Mouse (Mus musculus) embryonic facial prominence, embryonic 12.5 days (tissue): Measurements from ENCODE around the gene BC024978. TPM values are rescaled to one million over a fixed set of nuclear protein-coding genes. Genes with fewer than 3 reads are reported as not detected.

Experiments
- ATAC-seq: fragments of 200-750 bp; cut with Nextera tagmentation; 2 replicates; pipeline ENCODE4 v1.8.0; 2017; ENCODE audit not compliant: insufficient number of reproducible peaks, insufficient read depth, low FRiP score, low TSS enrichment
- H3K27ac ChIP-seq: fragments of 300-500 bp; sonication (generic); 2 replicates; pipeline ENCODE4 v1.5.1; 2016; ENCODE audit warnings: mild to moderate bottlenecking
- H3K27me3 ChIP-seq: fragments of 300-500 bp; sonication (generic); 2 replicates; pipeline ENCODE4 v1.6.1; 2016; ENCODE audit warnings: mild to moderate bottlenecking, moderate library complexity
- H3K36me3 ChIP-seq: fragments of 300-500 bp; sonication (generic); 2 replicates; pipeline ENCODE4 v1.6.1; 2016; ENCODE audit warnings: mild to moderate bottlenecking
- H3K4me1 ChIP-seq: fragments of 300-500 bp; sonication (generic); 2 replicates; pipeline ENCODE4 v1.6.1; 2016
- H3K4me2 ChIP-seq: fragments of 300-500 bp; sonication (generic); replicated peaks from 2 replicates; pipeline ENCODE4 v1.6.1; 2016; ENCODE audit warnings: mild to moderate bottlenecking, moderate library complexity
- H3K4me3 ChIP-seq: fragments of 300-500 bp; sonication (generic); 2 replicates; pipeline ENCODE4 v1.5.1; 2016; ENCODE audit warnings: mild to moderate bottlenecking
- H3K9ac ChIP-seq: fragments of 300-500 bp; sonication (generic); 2 replicates; pipeline ENCODE4 v1.6.1; 2016; ENCODE audit warnings: mild to moderate bottlenecking, moderate library complexity
- H3K9me3 ChIP-seq: fragments of 300-500 bp; sonication (generic); 2 replicates; pipeline ENCODE4 v1.6.1; 2016; ENCODE audit warnings: mild to moderate bottlenecking, moderate library complexity
- WGBS: fragments of 180-500 bp; shearing (Covaris S2); methylation state at CpG from one replicate; pipeline ENCODE4 v1.1.7; 2016; 5-methylcytosine and 5-hydroxymethylcytosine counted together
- polyA plus RNA-seq: library from polyadenylated mRNA; unstranded; fragments of >200 nt; fragmentation: Nextera tagmentation; extraction: Ambion mirVana; gene quantifications from 2 replicates; pipeline ENCODE4 v1.2.1, GENCODE M21; 2016

Gene BC024978
- polyA plus RNA-seq, 1 experiment from 2014 or later, result 4.7 TPM

DNA sequence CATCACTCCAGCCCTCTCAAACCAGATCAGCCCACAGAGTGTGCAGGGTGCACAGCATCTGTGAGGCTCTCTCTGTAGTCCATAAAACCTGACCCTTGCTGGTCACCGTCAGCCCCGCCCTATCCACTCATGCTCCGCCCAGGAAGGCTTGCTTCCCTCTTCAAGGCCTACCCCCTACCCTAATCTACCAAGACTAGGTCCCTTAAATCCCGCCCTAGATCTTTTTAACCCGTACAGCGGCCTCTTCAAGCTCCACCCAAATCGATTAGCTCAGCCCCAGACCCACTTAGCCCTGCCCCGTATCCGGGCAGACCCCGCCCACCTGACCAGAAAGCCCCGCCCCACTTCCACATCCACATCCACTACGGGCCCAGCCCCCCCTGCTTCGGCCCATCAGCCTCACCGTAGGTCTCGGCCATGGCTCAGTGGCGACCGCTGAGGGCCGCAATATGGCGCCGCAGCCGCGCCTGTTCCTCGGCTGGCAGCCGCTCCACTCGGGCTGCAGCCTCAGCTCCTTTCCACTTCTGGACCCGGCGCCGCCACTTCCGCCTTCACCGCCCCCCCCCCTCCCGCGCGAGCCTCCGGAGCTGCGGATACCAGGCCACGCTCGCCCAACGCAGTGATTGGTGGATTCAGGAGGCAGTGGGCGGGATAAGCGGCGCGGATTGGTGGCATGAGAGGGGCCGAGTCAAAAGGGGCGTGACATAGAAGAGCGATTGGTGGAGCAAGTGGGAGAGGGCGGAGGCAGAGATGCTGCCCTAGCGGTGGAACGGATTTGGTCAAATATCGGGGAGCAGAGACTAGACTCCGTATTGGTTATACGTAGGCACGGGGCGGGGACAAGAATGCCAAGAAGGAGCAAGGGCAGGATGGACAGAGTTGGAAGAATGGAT is 17.0 kb upstream of the BC024978 start, which contains the start of gene Rab4b:
Gene Rab4b, minus strand, starts transcription at position 573 of the 893 bp plus-strand sequence.
- Histone ChIP-seq H3K4me3 (peak within 1 kb of the TSS; percentile 60), H3K9ac (peak within 1 kb of the TSS; percentile 47), H3K36me3 (peaks cover 12% of the 10 kb centered on the region; the same call in 1 of the 2 replicates), H3K4me1 (peaks cover 10% of the 10 kb centered on the region; the same call in 1 of the 2 replicates), H3K27ac (peak within 1 kb of the TSS; percentile 93), H3K4me2 (peak within 1 kb of the TSS; percentile 50), H3K27me3 (no peaks in the 10 kb centered on the region), H3K9me3 (no peaks in the 10 kb centered on the region)
- WGBS, result under 1% methylated on average over 53 of the region's 53 CpGs
- peak; percentile 95 for ATAC-seq

DNA sequence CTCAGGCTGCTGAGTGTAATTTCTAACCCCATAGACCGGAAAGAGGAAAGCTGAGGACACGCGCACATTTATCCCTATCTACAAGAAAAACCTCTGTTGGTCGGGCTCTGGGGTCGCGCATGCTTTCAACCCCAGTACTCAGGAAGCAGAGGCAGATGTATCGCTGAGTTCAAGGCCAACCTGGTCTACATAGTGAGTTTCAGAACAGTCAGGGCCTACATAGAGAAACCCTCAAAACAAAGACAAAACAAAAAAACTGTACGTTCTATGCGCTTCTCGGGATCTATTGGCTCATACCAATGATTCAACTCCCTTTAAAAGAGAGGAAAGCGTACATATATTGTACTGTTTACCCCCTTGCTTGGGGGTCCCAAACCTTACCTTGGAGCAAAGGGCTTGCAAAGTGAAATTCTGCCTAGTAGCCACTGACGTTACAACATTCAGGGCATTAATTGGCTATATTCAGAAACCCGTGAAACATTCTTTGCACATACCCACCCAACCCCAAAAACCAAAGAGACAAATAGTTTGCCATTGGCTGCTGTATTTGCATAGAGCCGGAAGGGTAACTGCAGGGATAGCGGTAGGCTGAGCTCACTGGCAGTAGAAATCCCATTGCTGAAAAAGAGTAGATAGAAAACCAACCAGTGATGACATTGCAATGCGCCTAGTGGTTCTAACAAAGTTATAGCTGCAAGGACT is 16.2 kb upstream of the BC024978 start:
- Histone ChIP-seq H3K27ac (peak overlapping the region; percentile 71), H3K4me1 (peaks cover 10% of the 10 kb centered on the region; the same call in 1 of the 2 replicates), H3K9ac (peak overlapping the region; percentile 5; the same call in 1 of the 2 replicates), H3K36me3 (peaks cover 10% of the 10 kb centered on the region; the same call in 1 of the 2 replicates), H3K9me3 (no peaks in the 10 kb centered on the region), H3K4me3 (peak overlapping the region; percentile 60), H3K27me3 (no peaks in the 10 kb centered on the region), H3K4me2 (peak overlapping the region; percentile 47)
- 49% methylated on average over 16 of the region's 16 CpGs for WGBS
- no peak for ATAC-seq

DNA sequence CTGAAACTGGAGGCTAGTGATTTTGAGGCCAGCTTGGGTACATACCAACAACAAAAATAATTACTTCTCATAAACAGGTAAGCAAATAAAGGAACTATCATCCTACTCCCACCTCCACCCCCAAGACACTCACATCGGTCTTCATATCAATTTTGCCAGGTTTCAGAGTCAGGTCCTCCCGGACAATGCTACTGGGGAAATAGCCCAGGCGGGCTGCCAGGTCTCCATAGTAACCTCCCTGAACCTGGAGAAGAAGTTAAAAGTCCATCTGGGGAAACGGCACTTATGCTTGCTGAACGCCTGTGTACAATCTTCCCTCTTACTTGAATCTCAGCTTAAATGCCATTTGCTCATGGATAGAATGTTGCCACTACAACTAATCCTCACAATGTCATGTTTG is 15.5 kb upstream of the BC024978 start:
- peaks cover 13% of the 10 kb centered on the region for H3K36me3 ChIP-seq
- 77% methylated on average over 5 of the region's 5 CpGs for WGBS
- peaks cover 10% of the 10 kb centered on the region; the same call in 1 of the 2 replicates for H3K4me1 ChIP-seq
- peak overlapping the region; percentile 47 for H3K4me2 ChIP-seq
- H3K4me3 ChIP-seq, result peak overlapping the region; percentile 60
- no peak for ATAC-seq
- H3K9me3 ChIP-seq, result no peaks in the 10 kb centered on the region
- 0 out of 2 replicates have a peak overlapping the region, but pooled peaks have one; percentile 78 for H3K27ac ChIP-seq
- H3K27me3 ChIP-seq, result no peaks in the 10 kb centered on the region
- H3K9ac ChIP-seq, result no peak overlapping the region

DNA sequence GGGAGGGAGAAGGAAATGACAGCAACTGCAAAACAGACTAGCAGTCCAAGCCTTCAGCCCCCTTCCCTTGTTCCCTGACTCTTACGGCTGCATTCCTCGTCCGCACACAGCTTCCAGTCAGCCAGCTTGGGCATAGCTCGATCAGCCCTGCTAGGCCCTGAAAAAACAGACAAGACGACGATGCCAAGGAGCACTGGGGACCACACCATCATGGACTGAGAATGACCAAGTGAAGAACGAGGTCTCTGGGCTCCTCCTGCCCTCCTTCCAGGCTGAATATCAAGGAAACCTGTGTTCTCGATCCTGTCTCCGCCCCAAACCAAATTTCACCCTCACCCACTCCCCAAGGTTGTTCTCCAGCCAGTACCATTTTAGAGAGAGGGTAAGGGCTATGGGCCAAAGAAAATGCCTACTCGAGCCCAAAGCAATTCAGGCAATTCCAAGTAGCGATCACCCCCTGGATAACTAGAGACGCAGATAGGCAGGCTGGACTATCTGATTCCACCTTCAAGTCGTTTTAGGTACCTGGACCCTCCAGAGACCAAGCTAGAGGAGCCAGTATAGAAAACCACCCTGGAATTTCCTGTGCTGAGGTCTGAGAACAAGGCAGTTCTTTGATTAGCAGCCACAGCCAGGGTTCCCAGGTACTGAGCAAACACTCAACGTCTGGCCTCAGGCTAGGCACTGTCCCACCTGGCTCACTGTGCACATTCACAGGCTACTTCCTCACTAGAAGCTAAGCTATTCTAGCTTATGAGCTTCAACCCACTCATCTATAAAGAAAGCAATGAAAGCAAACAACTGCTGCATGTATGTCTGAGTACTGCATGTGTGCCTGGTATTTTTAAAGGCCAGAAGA is 14.5 kb upstream of the BC024978 start, which contains the start of the genes Gm21983 and Mia:
Gene Gm21983, minus strand, starts transcription at position 250 of the 859 bp plus-strand sequence.
Gene Mia, minus strand, starts transcription at position 321 of the 859 bp plus-strand sequence.
- no peaks in the 10 kb centered on the region for H3K27me3 ChIP-seq
- WGBS, result 64% methylated on average over 14 of the region's 14 CpGs
- H3K4me2 ChIP-seq, result peak within 1 kb of the TSS; percentile 47
- H3K27ac ChIP-seq, result peak within 1 kb of the TSS; percentile 78
- H3K9me3 ChIP-seq, result no peaks in the 10 kb centered on the region
- peaks cover 24% of the 10 kb centered on the region for H3K36me3 ChIP-seq
- H3K4me3 ChIP-seq, result peak within 1 kb of the TSS; percentile 60
- H3K4me1 ChIP-seq, result peaks cover 10% of the 10 kb centered on the region; the same call in 1 of the 2 replicates
- no peak within 1 kb of the TSS for H3K9ac ChIP-seq
- no peak for ATAC-seq

DNA sequence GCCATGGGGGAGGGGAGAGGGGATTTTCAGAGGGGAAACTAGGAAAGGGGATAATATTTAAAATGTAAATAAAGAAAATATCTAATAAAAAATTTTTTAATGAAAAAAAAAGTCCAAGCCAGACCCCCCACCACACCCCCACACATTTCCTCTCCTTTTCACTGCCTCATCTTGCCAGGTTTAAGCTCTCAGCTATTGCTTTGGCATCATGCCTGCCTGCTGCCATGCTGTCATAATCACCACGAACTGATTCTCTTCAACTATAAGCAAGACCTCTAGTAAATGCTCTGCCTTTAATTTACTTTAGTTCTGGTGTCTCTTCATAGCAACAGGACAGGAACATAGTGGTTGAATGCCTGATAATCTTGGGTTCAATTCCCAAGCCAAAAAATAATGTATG is 13.1 kb upstream of the BC024978 start:
- no peak for ATAC-seq
- Histone ChIP-seq H3K4me2 (no peak overlapping the region), H3K9me3 (no peaks in the 10 kb centered on the region), H3K9ac (no peak overlapping the region), H3K27ac (no peak overlapping the region), H3K4me3 (no peak overlapping the region), H3K36me3 (peaks cover 38% of the 10 kb centered on the region), H3K27me3 (no peaks in the 10 kb centered on the region), H3K4me1 (peaks cover 10% of the 10 kb centered on the region; the same call in 1 of the 2 replicates)
- 79% methylated on average over 1 of the region's 1 CpGs for whole genome bisulfite sequencing

DNA sequence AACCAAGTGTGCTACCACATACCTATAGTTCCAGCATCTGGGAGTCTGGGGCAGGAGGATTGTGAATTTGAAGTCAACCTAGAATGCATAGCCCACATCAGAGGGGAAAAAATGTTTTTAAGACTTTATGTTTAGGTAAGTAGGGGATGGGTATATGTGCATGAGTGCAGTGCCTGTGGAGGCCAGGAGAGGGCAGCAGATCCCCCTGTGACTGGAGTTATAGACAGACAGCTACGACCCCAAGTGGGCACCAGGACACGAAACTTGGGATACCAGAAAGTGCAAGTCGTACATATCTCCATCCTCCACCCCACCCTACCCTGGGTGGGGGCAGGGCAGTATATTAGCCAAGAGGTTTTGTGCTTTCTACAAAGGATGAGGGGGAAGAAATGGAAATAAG is 10.6 kb upstream of the BC024978 start:
- no peaks in the 10 kb centered on the region for H3K27me3 ChIP-seq
- no peak for ATAC-seq
- H3K9ac ChIP-seq, result no peak overlapping the region
- H3K36me3 ChIP-seq, result peaks cover 62% of the 10 kb centered on the region
- H3K9me3 ChIP-seq, result no peaks in the 10 kb centered on the region
- H3K4me3 ChIP-seq, result no peak overlapping the region
- no peak overlapping the region for H3K27ac ChIP-seq
- no peaks in the 10 kb centered on the region for H3K4me1 ChIP-seq
- WGBS, result 58% methylated on average over 3 of the region's 3 CpGs
- H3K4me2 ChIP-seq, result no peak overlapping the region

DNA sequence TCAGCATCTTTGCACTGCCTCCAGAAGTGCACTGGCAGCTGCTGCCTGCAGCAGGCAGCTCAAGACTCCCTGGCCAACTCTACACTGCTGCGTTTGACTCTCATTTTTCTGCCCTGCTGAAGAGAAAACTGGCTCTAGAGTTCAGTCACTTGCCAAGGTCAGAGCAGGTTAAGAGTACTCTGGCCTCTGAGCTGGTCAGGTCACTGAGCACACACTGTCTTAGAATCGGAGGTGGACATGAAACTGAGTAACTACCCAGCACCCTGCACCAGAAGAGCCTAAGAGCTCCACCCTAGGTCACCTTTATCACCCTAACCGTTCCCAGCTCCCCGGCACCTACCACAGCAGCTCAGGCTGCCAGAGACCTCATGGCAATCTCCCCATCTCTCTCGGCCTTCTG is 9.6 kb upstream of the BC024978 start:
- Histone ChIP-seq H3K36me3 (peaks cover 73% of the 10 kb centered on the region), H3K4me2 (no peak overlapping the region), H3K9ac (no peak overlapping the region), H3K27ac (no peak overlapping the region), H3K4me1 (no peaks in the 10 kb centered on the region), H3K27me3 (no peaks in the 10 kb centered on the region), H3K4me3 (no peak overlapping the region), H3K9me3 (no peaks in the 10 kb centered on the region)
- 94% methylated on average over 5 of the region's 5 CpGs for WGBS
- ATAC-seq, result no peak

DNA sequence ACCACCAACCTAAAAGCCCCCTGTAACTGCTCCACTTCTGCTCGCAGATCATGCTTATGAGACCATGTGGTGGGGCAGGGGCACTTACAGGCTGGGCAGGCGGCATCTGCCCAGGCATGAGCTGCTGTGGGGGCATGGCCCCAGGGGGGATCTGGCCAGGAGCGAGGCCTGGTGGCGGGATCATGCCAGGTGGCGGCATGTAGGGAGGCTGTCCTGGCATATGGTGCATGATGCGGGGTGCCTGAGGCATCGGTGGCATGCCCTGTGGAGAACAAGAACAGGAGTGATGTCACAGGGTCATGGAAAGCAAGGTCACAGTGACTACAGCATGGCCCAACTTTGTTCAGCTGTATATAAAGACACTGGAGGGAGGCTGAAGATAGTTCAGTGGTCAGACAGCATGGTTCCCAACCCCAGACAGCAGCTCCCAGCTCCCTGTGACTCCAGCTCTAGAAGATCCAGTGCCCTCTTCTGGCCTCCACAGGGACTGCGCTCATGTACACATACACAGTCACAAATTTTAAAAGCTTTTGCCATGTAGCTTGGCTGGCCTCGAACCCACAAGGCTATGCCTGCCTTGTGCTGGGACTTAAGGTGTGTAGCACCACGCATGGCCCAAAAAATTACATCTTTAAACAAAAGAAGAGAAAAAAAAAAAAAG is 6.2 kb upstream of the BC024978 start:
- 93% methylated on average over 10 of the region's 10 CpGs for WGBS
- peaks cover 96% of the 10 kb centered on the region for H3K36me3 ChIP-seq
- H3K27me3 ChIP-seq, result no peaks in the 10 kb centered on the region
- H3K4me3 ChIP-seq, result no peak overlapping the region
- no peaks in the 10 kb centered on the region for H3K9me3 ChIP-seq
- H3K4me1 ChIP-seq, result peaks cover 6% of the 10 kb centered on the region
- no peak for ATAC-seq
- no peak overlapping the region for H3K27ac ChIP-seq
- no peak overlapping the region for H3K9ac ChIP-seq
- no peak overlapping the region for H3K4me2 ChIP-seq

DNA sequence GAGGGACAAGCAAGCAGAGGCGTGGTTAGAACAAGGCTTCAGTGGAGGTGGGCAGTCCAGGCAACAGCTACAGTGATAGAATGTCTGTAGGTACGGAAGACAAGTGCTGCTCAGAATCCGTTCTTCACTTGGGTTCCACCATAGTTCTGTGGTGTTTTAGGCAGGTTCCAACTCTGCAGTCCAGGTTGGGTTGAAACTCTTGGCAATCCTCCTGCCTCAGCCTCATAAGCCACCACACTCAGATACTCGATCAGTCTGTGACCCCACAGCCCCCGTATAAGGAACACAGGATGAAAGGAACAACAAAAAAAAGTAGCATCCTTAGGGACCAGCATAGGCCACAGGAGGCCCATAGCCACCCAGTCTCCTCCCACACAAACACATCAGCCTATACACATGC is 3.1 kb upstream of the BC024978 start:
- Histone ChIP-seq H3K4me3 (no peak overlapping the region), H3K4me1 (peaks cover 19% of the 10 kb centered on the region), H3K4me2 (no peak overlapping the region), H3K36me3 (peaks cover 66% of the 10 kb centered on the region), H3K27me3 (no peaks in the 10 kb centered on the region), H3K9ac (no peak overlapping the region), H3K9me3 (no peaks in the 10 kb centered on the region), H3K27ac (no peak overlapping the region)
- 93% methylated on average over 5 of the region's 5 CpGs for WGBS
- no peak for ATAC-seq

DNA sequence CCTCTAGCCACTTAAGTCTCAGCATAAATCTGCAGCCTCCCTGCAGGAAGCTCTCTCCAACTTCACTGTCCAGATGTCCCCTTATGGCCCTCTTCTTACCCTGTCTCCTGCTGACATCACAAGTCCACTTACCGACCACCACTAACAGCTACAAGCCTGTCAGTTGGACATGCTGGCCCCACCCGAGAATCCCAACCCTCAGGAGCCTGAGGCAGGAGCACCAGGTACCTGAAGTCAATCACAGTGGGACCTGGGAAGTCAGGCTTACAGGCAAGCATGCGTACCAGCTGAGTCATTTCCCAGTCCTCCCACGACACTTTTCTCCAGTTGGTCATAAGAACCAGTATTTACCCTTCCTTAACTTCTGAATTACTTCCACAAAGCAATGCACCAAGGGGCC is 1.9 kb upstream of the BC024978 start:
- Histone ChIP-seq H3K4me1 (peaks cover 19% of the 10 kb centered on the region), H3K36me3 (peaks cover 53% of the 10 kb centered on the region), H3K27me3 (no peaks in the 10 kb centered on the region), H3K9ac (peak overlapping the region; percentile 33; the same call in 1 of the 2 replicates), H3K27ac (no peak overlapping the region), H3K9me3 (no peaks in the 10 kb centered on the region), H3K4me2 (peak overlapping the region; percentile 11; the same call in 1 of the 2 replicates), H3K4me3 (no peak overlapping the region)
- WGBS, result 83% methylated on average over 4 of the region's 4 CpGs
- ATAC-seq, result no peak
